Mouse (Mus musculus): ENCODE data around the gene Akap6.

Gene Akap6

DNA sequence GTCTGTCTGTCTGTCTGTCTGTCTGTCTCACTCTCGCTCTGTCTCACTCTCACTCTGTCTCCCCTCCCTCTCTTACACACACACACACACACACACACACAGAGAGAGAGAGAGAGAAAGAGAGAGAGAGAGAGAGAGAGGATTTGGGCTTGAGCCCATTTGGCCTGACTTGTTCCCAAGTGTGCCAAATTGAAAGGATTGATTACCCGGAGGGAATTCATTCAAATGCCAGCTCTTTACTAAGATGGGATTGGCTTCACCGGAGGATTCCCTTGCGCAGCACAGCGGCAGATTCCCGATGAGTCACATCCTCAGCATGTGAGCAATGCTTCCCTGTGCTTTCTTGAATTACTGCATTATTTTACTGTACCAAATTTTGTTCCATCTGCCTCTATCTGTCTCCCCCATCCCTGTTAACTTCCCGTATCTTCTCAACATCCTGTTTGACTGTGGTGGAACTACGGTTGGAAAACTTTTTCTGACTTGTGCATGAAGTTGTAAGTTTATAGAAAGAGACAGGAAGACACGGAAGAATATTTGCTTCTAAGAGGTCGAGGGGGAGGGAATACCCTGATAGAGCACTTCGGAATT lies 447.4 kb downstream of the Akap6 start:
- DNase-seq (ENCODE audit: low spot score) = peak; percentile 10

GRCm38 (mm10) chr12:53147696-53148095 lies 448.5 kb downstream of the Akap6 start:
- DNase-seq (ENCODE audit: low spot score) = no peak

DNA sequence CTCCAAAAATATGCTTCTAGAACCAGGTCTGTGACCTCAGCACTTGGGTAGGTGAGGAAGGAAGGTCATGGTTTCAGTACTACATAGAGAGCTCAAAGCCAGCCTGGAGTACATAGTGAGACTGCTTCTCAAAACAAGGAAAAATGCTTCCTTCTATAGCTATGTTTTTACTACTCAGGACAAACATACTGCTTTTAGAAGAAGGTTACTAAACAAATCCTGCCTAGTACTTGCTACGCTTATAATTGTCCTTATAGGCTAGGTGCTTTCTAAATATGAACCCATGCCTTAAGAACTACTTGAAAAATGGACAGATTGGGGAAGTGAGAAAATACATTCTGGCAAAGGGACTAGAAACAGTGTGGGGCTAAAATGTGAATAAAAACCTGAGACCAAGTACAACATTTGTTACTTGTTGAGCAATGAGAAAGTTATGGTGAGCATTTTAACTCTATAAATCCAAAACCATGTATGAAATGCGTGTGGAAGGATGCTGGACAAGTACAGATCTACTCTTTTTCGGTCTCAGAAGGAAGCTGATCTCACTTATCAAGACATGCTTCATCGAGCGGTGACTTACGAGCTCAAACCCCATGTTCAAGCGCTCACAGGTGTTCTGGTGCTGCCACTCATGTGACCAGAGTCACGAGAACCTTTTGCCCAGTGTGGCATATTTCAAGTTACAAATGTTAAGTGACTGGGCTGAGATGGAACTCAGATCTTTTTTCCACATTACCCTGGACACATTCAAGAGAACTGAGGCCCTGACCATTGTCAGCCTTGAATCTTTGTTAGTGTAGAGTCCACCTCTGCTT lies 469.2 kb downstream of the Akap6 start:
- DNase-seq (ENCODE audit: low spot score) = no peak

DNA sequence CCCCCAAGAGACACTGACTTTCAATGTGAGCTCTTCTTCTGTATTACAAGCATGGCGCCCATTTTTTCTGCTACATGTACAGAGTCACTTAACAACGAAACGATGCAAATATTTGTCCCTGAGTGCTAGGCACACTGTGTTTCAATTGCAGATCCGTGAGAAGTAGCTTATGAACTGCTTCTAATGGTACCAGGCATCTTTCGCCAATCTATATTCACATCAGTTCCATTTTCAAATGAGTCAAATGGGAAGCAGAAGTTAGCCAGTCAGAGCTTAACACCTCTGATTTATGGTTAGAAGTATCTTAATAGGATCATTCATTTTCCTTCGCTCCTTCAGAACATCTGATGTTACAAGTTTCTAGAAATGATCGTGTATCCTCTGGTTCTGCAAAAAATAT lies 492.3 kb downstream of the Akap6 start:
- no peak for DNase-seq (ENCODE audit: low spot score)

- DNase-seq (ENCODE audit: low spot score) = no peak
These were observed 494.5 kb downstream of the Akap6 start for GRCm38 (mm10) chr12:53193664-53194063.
